19 mouse cellular contexts compared by ENCODE assay signal in the genomic region with DNA sequence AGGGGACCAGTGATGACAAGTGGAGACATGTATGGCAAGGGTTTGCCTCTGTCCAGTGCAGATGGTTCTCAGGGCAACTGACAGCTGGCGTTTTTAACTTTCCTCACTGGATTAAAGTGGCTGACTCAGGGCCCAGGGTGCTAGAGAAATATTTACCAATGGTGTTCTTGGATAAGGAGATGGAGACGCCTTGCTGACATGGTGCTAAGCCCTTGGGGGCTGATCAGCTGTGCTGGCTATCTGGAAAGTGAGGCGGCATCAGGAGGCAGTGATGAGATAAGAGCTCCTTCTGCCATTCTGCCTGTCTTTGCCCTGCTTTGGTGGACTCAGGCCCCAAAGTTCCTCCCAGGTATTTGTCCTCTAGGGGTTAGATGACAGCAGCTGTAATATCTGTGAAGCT. TPM values are rescaled to one million over a fixed set of nuclear protein-coding genes. Genes with fewer than 3 reads are reported as not detected.
DNase-seq lines count a peak whose midpoint lies in the region; ATAC-seq and TF ChIP-seq lines count a peak whose summit lies in the region.
"Had no signal": no experiment of that assay in that cellular context is flagged by ENCODE, and none has a peak within 500 bp of the region (broad histone marks: within the 10 kb centered on the region; RNA-seq: fewer than 3 reads in every experiment).

No protein-coding gene starts in this region.

- no peak overlapping the region for H3K4me2 ChIP-seq in hindbrain, embryonic 13.5 days
- no peak overlapping the region for H3K4me2 ChIP-seq in hindbrain, embryonic 14.5 days (replicated peaks)
- H3K4me2 ChIP-seq in liver, embryonic 15.5 days, result peak overlapping the region; percentile 21; the same call in 1 of the 2 replicates
- H3K4me2 ChIP-seq: kidney, embryonic 15.5 days; limb, embryonic 12.5 days had no signal

- H3K27me3 ChIP-seq in hindbrain, embryonic 13.5 days, result no peaks in the 10 kb centered on the region
- H3K27me3 ChIP-seq in hindbrain, embryonic 14.5 days (ENCODE audit: control insufficient read depth, insufficient read depth, low read length), result no peaks in the 10 kb centered on the region
- no peaks in the 10 kb centered on the region for H3K27me3 ChIP-seq in G1E (ENCODE audit: insufficient read depth, low read length)
- no peaks in the 10 kb centered on the region for H3K27me3 ChIP-seq in liver, embryonic 15.5 days
- H3K27me3 ChIP-seq: kidney, embryonic 15.5 days; limb, embryonic 12.5 days had no signal

- peaks cover 75% of the 10 kb centered on the region for H3K36me3 ChIP-seq in hindbrain, embryonic 13.5 days
- H3K36me3 ChIP-seq in hindbrain, embryonic 14.5 days (replicated peaks; ENCODE audit: control insufficient read depth, insufficient read depth), result peaks cover 59% of the 10 kb centered on the region
- peaks cover 95% of the 10 kb centered on the region for H3K36me3 ChIP-seq in G1E (replicated peaks)
- H3K36me3 ChIP-seq in liver, embryonic 15.5 days (replicated peaks), result peaks cover 97% of the 10 kb centered on the region

- H3K4me1 ChIP-seq in hindbrain, embryonic 13.5 days (replicated peaks), result peaks cover 29% of the 10 kb centered on the region
- H3K4me1 ChIP-seq in hindbrain, embryonic 14.5 days (replicated peaks; ENCODE audit: control insufficient read depth, insufficient read depth, low read length), result no peaks in the 10 kb centered on the region
- H3K4me1 ChIP-seq in G1E (ENCODE audit: insufficient read depth, low read depth, low read length), result peaks cover 94% of the 10 kb centered on the region
- peaks cover 87% of the 10 kb centered on the region for H3K4me1 ChIP-seq in liver, embryonic 15.5 days (replicated peaks)
- H3K4me1 ChIP-seq: embryonic facial prominence, embryonic 10.5 days; kidney, embryonic 15.5 days; limb, embryonic 12.5 days; midbrain, embryonic 10.5 days had no signal

- no peaks in the 10 kb centered on the region for H3K9me3 ChIP-seq in hindbrain, embryonic 13.5 days
- H3K9me3 ChIP-seq in hindbrain, embryonic 14.5 days (ENCODE audit: control insufficient read depth, low read length), result no peaks in the 10 kb centered on the region
- H3K9me3 ChIP-seq in G1E (replicated peaks), result no peaks in the 10 kb centered on the region
- no peaks in the 10 kb centered on the region for H3K9me3 ChIP-seq in liver, embryonic 15.5 days (replicated peaks)
- H3K9me3 ChIP-seq: embryonic facial prominence, embryonic 10.5 days; kidney, embryonic 15.5 days; limb, embryonic 12.5 days; midbrain, embryonic 10.5 days had no signal

- 80% methylated on average over 3 of the region's 3 CpGs for WGBS in hindbrain, embryonic 13.5 days
- 79% methylated on average over 3 of the region's 3 CpGs for WGBS in hindbrain, embryonic 14.5 days
- WGBS in liver, embryonic 15.5 days (ENCODE audit: insufficient replicate concordance), result 19% methylated on average over 3 of the region's 3 CpGs

- no peak overlapping the region for H3K27ac ChIP-seq in hindbrain, embryonic 13.5 days
- H3K27ac ChIP-seq in hindbrain, embryonic 14.5 days, result no peak overlapping the region
- peak overlapping the region; percentile 48 for H3K27ac ChIP-seq in liver, embryonic 15.5 days (replicated peaks)
- H3K27ac ChIP-seq: embryonic facial prominence, embryonic 10.5 days; kidney, embryonic 15.5 days; left cerebral cortex, adult 2 months; limb, embryonic 12.5 days; midbrain, embryonic 10.5 days had no signal

- 0 out of 2 replicates have a peak overlapping the region, but pooled peaks have one; percentile 26 for H3K9ac ChIP-seq in hindbrain, embryonic 13.5 days
- H3K9ac ChIP-seq in hindbrain, embryonic 14.5 days, result no peak overlapping the region
- peak overlapping the region; percentile 6; the same call in 1 of the 2 replicates for H3K9ac ChIP-seq in liver, embryonic 15.5 days
- H3K9ac ChIP-seq: kidney, embryonic 15.5 days; limb, embryonic 12.5 days had no signal

- no peak for ATAC-seq in hindbrain, embryonic 13.5 days (ENCODE audit: low FRiP score)
- ATAC-seq in hindbrain, embryonic 14.5 days (ENCODE audit: low FRiP score), result no peak
- peak; percentile 48 for ATAC-seq in G1E (ENCODE audit: extremely low read depth, insufficient number of reproducible peaks, low FRiP score, poor library complexity, severe bottlenecking)
- peak; percentile 67 for ATAC-seq in liver, embryonic 15.5 days (ENCODE audit: insufficient read depth)
- ATAC-seq: activated CD4-positive, CD25-positive, alpha-beta regulatory T cell, adult 4 months; CD4-positive, CD25-positive, alpha-beta regulatory T cell, adult 4 months had no signal

- no peak for DNase-seq in hindbrain, embryonic 14.5 days (ENCODE audit: low spot score)
- no peak for DNase-seq in G1E (ENCODE audit: low spot score)
- DNase-seq in c-Kit-positive CD71-positive TER-119-positive erythroid progenitor cells, embryonic 14.5 days (ENCODE audit: low spot score), result peak; percentile 45
- DNase-seq in layer of hippocampus, postnatal 25 days (ENCODE audit: extremely low spot score in 1 of 2, low spot score in 1 of 2), result no peak
- DNase-seq in gastrocnemius, adult 8-10 months (ENCODE audit: low spot score in 2 of 2), result no peak
- DNase-seq: adrenal gland, postnatal 36 days; gastrocnemius, postnatal 36 days; heart, postnatal 10 days; lung, postnatal 10 days; right cerebral cortex, postnatal 14 days had no signal

- H3K4me3 ChIP-seq in hindbrain, embryonic 13.5 days, result no peak overlapping the region
- H3K4me3 ChIP-seq in hindbrain, embryonic 14.5 days (replicated peaks; ENCODE audit: low read length), result no peak overlapping the region
- H3K4me3 ChIP-seq in G1E (ENCODE audit: low read depth, low read length), result no peak overlapping the region; the same call in 1 of the 2 replicates
- no peak overlapping the region for H3K4me3 ChIP-seq in liver, embryonic 15.5 days (replicated peaks)
- H3K4me3 ChIP-seq: embryonic facial prominence, embryonic 10.5 days; kidney, embryonic 15.5 days; left cerebral cortex, adult 2 months; limb, embryonic 12.5 days; midbrain, embryonic 10.5 days had no signal

- no peak for TF ChIP-seq CTCF in G1E (IDR thresholded peaks at IDR 0.05; ENCODE audit: low read depth, low read length)

RNA-seq across cellular contexts. Expression of gene Ranbp3, which starts 9.8 kb away (rescaled TPM):
- polyA plus RNA-seq in hindbrain, embryonic 13.5 days (2015; fragmentation: Nextera tagmentation; extraction: Ambion mirVana), result 99.1 and 102 TPM in 2 replicates
- 91.8 and 101 TPM in 2 replicates for polyA plus RNA-seq in hindbrain, embryonic 14.5 days (2014; fragmentation: Nextera tagmentation; extraction: Ambion mirVana)
- 39.4 and 54.7 TPM in 2 replicates for total RNA-seq in G1E (2014; fragmentation: Nextera tagmentation)
- total RNA-seq in G1E (2017), result 70.5 and 83.3 TPM in 2 replicates
- polyA plus RNA-seq in G1E (2012), result 142 and 143 TPM in 2 replicates
- polyA plus RNA-seq in liver, embryonic 15.5 days (2015; fragmentation: Nextera tagmentation; extraction: Ambion mirVana), result 40.8 and 42.6 TPM in 2 replicates
- total RNA-seq in layer of hippocampus, postnatal 25 days (2021), result 10 to 100 TPM; 85.2 to 91.0 TPM
- 10 to 100 TPM; 36.5 to 40.7 (median 39.7) TPM for total RNA-seq in gastrocnemius, adult 8-10 months (2022)

RNA-seq across cellular contexts. Expression of gene Ndufa11, which starts 34.7 kb away (rescaled TPM):
- 507 and 515 TPM in 2 replicates for polyA plus RNA-seq in hindbrain, embryonic 13.5 days (2015; fragmentation: Nextera tagmentation; extraction: Ambion mirVana)
- 577 and 678 TPM in 2 replicates for polyA plus RNA-seq in hindbrain, embryonic 14.5 days (2014; fragmentation: Nextera tagmentation; extraction: Ambion mirVana)
- total RNA-seq in G1E (2014; fragmentation: Nextera tagmentation) (60.5 and 74.9 TPM in 2 replicates), G1E (2017) (186 and 247 TPM in 2 replicates)
- 270 and 319 TPM in 2 replicates for polyA plus RNA-seq in G1E (2012)
- 210 and 226 TPM in 2 replicates for polyA plus RNA-seq in liver, embryonic 15.5 days (2015; fragmentation: Nextera tagmentation; extraction: Ambion mirVana)
- 100 to 1,000 TPM; 242 to 258 TPM for total RNA-seq in layer of hippocampus, postnatal 25 days (2021)
- 100 to 1,000 TPM; 325 to 413 (median 358) TPM for total RNA-seq in gastrocnemius, adult 8-10 months (2022)

RNA-seq across cellular contexts. Expression of gene Vmac, which starts 34.9 kb away (rescaled TPM):
- 14.9 and 17.8 TPM in 2 replicates for polyA plus RNA-seq in hindbrain, embryonic 13.5 days (2015; fragmentation: Nextera tagmentation; extraction: Ambion mirVana)
- 15.9 and 22.9 TPM in 2 replicates for polyA plus RNA-seq in hindbrain, embryonic 14.5 days (2014; fragmentation: Nextera tagmentation; extraction: Ambion mirVana)
- total RNA-seq in G1E (2014; fragmentation: Nextera tagmentation) (32.0 and 46.9 TPM in 2 replicates), G1E (2017) (9.4 and 10.3 TPM in 2 replicates)
- polyA plus RNA-seq in G1E (2012), result 12.9 and 16.3 TPM in 2 replicates
- 2.4 and 2.6 TPM in 2 replicates for polyA plus RNA-seq in liver, embryonic 15.5 days (2015; fragmentation: Nextera tagmentation; extraction: Ambion mirVana)
- total RNA-seq in layer of hippocampus, postnatal 25 days (2021), result 10 to 100 TPM; 11.5 to 14.4 TPM
- 1 to 10 TPM; 1.8 to 3.1 (median 2.4) TPM for total RNA-seq in gastrocnemius, adult 8-10 months (2022)

RNA-seq across cellular contexts. Expression of gene Catsperd, which starts 54.9 kb away (rescaled TPM):
- 2.1 and 2.4 TPM in 2 replicates for polyA plus RNA-seq in hindbrain, embryonic 13.5 days (2015; fragmentation: Nextera tagmentation; extraction: Ambion mirVana)
- 1.2 and 1.5 TPM in 2 replicates for polyA plus RNA-seq in hindbrain, embryonic 14.5 days (2014; fragmentation: Nextera tagmentation; extraction: Ambion mirVana)
- not detected in 2 replicates for total RNA-seq in G1E (2014; fragmentation: Nextera tagmentation)
- total RNA-seq in G1E (2017), result 0.17 TPM in 1 of 2 replicates, not detected in the other
- not detected in 2 replicates for polyA plus RNA-seq in G1E (2012)
- 0.30 and 0.44 TPM in 2 replicates for polyA plus RNA-seq in liver, embryonic 15.5 days (2015; fragmentation: Nextera tagmentation; extraction: Ambion mirVana)
- under 1 TPM; 0.44 to 0.85 TPM for total RNA-seq in layer of hippocampus, postnatal 25 days (2021)
- total RNA-seq in gastrocnemius, adult 8-10 months (2022), result not detected

RNA-seq across cellular contexts. Expression of gene Lonp1, which starts 56.2 kb away (rescaled TPM):
- polyA plus RNA-seq in hindbrain, embryonic 13.5 days (2015; fragmentation: Nextera tagmentation; extraction: Ambion mirVana), result 40.6 and 40.8 TPM in 2 replicates
- polyA plus RNA-seq in hindbrain, embryonic 14.5 days (2014; fragmentation: Nextera tagmentation; extraction: Ambion mirVana), result 45.0 and 45.4 TPM in 2 replicates
- total RNA-seq in G1E (2014; fragmentation: Nextera tagmentation), result 67.8 and 74.4 TPM in 2 replicates
- 101 and 103 TPM in 2 replicates for total RNA-seq in G1E (2017)
- polyA plus RNA-seq in G1E (2012), result 174 and 182 TPM in 2 replicates
- 36.9 and 44.5 TPM in 2 replicates for polyA plus RNA-seq in liver, embryonic 15.5 days (2015; fragmentation: Nextera tagmentation; extraction: Ambion mirVana)
- total RNA-seq in layer of hippocampus, postnatal 25 days (2021), result 10 to 100 TPM; 62.1 to 62.5 TPM
- total RNA-seq in gastrocnemius, adult 8-10 months (2022), result 10 to 100 TPM; 63.0 to 69.4 (median 67.5) TPM

Comparison
In these comparisons a context has a peak if more than half of its experiments do, and no peak if none do; other contexts are left out.
1. ATAC-seq: peak in G1E (single experiment) and liver, embryonic 15.5 days (single experiment); none in hindbrain, embryonic 13.5 days (single experiment) and hindbrain, embryonic 14.5 days (single experiment).